Mouse (Mus musculus) forelimb bud, embryonic 11.5 days (tissue): Measurements from ENCODE around the gene Serp2.

ENCODE experiments used
- DNase-seq: peaks from one replicate; pipeline ENCODE4 v3.0.0-alpha.2; 2012; ENCODE audit warnings: low read depth, low spot score

The Serp2 gene

DNA sequence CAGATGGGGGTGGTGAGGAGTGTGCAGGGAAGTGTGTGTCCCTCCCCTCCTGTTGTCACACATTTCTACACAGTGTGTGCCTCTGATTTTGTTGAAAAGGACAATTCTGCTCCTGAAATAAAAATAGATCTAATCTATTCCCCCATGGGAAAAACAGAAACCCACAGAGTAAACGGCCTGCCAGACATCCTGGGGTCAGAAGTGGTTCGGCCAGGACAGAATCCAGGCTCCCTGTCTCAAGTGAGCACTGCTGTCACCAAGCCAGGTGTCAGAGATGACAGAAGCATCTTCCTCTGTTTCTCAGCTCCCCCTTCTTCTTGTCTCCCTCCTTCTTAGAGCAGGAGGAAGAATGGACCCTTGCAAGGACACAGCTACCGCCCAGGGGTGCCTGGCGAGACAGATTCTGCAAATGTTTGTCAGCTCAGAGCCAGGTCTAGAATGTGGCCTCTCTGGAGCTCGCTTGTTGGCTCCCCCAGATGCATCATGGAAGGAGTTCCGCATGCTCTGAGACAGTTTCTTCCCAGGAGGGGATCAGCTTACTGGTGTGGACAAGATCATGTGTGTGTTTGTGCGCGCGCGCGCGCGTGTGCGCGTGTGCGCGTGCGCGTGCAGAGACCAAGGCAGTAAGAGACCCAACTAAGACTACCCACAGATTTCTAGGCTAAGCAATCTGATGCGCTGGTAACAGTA is 29.5 kb downstream of the Serp2 start:
- DNase-seq, result no peak

DNA sequence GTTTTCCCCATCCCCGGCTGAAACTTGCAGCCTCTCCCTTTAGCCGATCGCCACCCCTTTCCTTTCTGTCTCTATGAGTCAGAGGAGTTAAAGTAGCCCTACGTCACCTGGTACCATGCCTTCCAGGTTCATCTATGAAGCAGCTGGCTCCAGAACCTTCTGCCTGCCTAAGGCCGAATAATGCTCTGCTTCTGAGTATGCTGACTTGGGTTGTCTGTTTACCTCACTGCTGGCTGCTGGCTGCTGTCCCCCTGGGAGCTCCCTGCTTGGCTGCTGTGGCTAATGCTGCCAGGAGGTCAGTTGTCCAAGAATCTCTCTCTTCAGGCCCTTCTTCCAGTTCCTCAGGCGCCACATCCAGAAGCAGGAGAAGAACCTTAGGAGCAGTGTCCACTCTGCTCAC is 30.2 kb downstream of the Serp2 start:
- DNase-seq, result no peak

GRCm38 (mm10) chr14:76523344-76523743 is 33.3 kb downstream of the Serp2 start:
- no peak for DNase-seq

DNA sequence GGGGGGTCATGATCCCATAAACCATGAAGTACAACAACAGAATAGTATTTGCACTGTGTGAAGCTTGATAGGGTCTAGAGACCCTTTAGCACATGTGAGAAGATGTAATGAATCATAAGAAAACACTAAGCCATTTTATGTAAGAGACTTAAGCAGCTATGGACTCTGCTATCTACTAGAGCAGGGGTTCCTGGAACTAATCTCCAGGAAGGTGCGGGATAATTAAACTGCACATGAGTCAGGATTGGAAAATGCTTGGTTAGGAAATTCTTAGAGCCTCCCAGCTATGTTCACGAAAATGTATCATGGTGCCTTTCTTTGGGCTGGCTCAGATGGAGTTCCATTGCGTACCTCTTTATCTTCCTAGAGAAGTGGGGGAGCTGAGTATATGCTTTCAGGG is 35.4 kb downstream of the Serp2 start:
- DNase-seq, result no peak

DNA sequence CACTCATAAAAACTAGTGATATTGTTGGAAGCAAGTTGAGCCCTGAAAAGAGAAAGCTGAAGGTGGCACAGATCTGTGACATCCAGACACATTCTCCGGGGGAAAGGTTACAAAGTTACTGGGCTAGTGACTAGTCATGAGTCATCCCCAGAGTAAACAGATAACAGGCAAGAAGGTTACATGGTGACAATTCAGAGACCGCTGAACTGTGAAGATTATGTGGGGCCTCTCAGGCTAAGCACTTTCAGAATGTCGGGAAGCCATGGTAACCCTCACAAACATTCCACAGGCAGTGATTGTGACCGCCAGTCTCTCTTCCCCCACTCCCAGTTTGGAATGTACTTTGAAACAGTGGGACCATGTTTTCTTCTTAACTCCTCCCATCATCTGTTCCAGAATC is 36.1 kb downstream of the Serp2 start:
- DNase-seq, result no peak

GRCm38 (mm10) chr14:76518217-76518616 is 38.5 kb downstream of the Serp2 start:
- DNase-seq, result no peak

- no peak for DNase-seq
Measured at GRCm38 (mm10) chr14:76515620-76516019, 41.1 kb downstream of the Serp2 start.

DNA sequence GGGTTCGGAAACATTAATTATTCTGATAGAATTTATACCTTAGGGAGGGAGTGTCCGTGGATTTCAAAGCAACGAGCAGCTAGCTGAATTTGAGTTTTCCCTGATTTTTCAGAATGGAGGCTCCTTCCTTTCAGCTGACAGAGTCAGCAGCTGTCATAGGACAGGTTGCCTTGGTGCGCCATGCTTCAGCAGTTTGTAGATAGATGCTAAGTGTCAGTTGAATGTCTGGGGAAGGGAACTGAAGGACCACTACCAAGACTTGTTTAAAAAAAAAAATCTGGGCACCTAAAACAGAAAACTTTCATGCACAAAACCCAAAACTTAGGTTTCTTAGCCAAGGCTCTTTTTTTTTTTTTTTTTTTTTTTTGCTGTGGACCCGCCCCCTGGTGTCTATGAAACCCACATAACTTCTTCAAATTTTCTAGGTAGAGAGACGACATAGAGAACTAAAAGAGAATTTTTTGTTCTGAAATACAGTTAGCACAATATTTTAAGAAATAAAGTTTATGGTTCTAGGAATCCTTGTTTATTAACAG is 42.6 kb downstream of the Serp2 start:
- no peak for DNase-seq

DNA sequence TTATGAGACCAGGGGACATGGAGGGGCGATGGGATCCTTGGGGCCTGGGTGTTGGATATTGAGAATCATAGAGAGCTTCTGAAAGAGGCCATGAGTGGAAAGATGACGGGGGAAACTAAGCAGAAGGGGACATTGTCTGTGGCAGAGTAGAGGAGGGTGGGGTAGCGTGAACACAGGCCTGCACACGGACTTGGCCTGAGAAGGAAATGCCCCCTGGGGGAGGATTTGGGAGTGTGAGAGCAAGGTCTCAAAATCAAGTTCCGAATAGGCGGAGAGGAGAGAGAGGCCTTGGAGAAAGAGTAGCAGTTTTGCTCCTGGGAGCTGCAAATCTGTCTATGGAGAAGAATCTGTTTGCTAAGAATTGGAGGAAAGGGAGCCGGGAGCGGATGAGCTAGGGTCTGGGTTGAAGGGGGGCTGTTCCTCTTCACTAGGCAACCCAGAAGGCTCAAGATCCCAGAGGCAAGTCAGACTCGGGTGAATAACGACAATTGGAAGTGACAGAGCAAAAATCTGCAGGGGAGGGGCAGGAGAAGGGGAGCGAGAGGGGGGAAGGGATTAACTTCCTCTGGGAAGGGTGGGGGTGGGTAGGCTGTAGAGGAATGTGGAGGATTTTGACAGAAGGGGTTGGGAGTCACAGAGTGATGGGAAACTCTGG is 43.2 kb downstream of the Serp2 start:
- DNase-seq, result no peak

- no peak for DNase-seq
Measured at GRCm38 (mm10) chr14:76511971-76512370, 44.7 kb downstream of the Serp2 start.

GRCm38 (mm10) chr14:76508701-76509100 is 48.0 kb downstream of the Serp2 start:
- no peak for DNase-seq

- no peak for DNase-seq
Measured at GRCm38 (mm10) chr14:76507804-76508500, 48.7 kb downstream of the Serp2 start.

DNA sequence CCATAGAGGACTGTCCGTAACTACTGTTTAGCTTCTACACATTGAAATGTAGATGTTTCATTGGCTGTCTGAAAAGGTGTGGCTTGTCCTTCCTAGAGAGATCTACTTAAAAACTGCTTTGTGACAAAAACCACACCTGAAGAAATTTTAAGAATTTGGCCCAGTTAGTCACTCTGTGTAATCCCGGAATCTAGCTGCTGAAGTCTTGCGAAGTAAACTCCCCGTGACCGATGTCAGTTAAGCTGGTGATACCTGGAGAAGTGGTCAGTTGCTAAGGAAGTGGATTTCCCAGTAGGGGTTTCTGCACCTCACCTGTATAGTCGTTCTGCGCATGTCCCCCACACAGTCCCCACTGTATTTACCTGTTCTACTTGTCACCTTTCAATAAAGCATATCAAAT is 49.3 kb downstream of the Serp2 start:
- DNase-seq, result no peak

DNA sequence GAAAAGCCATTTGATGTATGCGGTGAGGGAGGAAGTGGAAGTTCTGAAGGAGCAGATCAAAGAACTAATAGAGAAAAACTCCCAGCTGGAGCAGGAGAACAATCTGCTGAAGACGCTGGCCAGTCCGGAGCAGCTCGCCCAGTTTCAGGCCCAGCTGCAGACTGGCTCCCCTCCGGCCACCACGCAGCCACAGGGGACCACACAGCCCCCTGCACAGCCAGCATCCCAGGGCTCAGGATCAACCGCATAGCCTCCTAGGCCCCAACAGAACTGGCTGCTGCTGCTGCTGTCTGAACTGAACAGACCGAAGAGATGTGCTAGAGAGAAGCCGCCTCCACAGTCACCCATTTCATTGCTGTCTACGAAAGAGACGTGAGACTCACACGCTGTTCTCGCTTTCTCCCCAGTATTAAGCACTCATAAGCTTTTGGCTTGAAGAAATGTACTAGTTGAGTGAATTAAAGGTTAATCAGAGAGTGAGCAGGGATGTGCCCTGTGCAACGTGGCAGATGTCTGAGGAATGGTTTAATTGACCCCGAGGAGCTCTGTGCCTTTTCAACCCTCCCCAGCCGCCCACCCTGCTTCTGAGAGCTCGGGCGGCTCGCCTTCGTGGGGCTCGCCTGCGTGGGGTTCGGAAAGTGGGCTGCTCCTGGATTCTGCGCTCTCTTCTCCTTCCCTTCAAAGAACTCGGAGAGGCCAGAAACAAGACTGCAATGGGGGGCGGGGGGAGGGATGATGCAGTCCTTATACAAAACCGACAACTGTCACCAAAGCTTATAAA is 50.1 kb downstream of the Serp2 start:
- no peak for DNase-seq

DNA sequence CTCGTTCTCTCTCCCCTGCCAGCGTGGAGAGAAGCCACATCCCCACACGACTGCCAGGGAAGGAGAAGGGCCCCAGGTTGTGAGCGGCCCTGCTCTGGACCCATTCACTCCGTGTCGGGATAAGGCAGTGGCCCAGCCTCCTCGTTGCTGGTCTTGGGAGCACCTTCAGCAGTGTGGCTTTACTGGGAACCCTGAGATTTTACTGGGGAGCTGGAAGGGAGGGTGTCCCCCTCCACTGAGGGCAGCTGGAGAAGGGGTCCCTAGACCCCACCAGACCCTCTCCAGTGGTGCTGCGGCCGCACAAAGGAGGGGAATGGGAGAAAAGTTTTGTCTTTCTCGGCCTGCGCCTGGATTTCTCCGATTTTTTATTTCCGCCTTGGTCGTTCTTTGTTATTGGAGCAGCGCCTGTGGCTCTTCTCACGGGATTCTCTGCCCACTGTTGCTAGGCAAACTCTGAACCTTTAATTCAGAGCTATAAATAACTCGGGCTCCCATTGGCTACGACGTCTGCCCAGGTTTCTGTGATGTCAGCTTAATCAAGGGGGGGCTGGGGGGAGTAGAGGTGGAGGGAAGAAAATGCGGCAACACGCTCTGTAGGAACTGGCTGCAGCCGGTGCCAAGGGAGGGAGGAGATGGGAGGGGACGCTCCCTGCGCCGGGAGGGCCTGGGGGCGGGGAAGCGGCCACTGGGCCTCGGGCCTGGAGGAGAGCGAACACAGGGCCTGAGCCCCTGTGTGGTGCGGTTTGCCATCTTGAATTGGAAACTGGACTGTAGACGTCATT is 51.1 kb downstream of the Serp2 start:
- peak; percentile 99 for DNase-seq

GRCm38 (mm10) chr14:76505101-76505438 is 51.6 kb downstream of the Serp2 start:
- no peak for DNase-seq

GRCm38 (mm10) chr14:76504121-76504737 is 52.5 kb downstream of the Serp2 start:
- DNase-seq, result peak; percentile 92

- peak; percentile 68 for DNase-seq
Measured at GRCm38 (mm10) chr14:76503231-76503851, 53.3 kb downstream of the Serp2 start.

DNA sequence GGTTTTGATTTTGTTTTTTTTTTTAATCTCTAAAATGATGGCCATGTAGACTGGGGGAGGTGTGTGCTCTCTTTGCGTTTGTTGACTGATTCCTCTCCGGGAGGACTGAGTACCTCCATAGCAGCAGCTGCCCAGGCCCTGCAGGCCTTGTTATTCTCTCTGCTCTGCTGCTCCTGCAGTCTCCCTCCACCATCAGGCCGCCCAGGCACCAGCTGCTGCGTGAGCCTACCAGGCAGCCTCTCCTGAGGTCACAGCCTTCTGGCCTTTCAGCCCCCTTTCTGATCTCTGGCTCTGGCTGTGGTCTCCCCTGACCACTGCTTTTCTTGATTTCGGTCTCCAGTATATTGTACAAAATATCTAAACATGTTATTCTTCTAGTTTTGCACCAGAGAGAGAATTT is 56.7 kb downstream of the Serp2 start:
- no peak for DNase-seq

DNA sequence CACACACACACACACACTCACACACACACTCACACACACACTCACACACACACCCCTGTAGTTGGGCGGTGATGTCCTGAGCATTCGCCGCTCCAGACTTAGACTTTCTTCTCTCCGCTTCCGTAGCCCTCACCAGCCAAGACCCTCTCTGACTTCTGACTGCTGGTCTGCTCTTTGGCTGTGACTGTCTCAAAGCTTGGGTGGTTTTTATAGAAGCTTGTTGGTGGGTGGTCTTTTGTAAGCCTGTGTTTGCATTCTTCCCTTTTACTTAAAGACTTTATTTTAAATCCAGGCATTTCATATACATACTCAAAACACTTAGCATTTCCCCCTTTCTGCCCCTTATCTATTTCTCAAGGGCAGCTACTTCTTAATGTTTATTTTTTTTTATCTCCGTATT is 57.2 kb downstream of the Serp2 start:
- no peak for DNase-seq
